Mouse (Mus musculus): ENCODE results near the gene Apoc2.
A peak's percentile ranks its signal among the peaks of the same experiment; 100 is the strongest.

Apoc2 gene

DNA sequence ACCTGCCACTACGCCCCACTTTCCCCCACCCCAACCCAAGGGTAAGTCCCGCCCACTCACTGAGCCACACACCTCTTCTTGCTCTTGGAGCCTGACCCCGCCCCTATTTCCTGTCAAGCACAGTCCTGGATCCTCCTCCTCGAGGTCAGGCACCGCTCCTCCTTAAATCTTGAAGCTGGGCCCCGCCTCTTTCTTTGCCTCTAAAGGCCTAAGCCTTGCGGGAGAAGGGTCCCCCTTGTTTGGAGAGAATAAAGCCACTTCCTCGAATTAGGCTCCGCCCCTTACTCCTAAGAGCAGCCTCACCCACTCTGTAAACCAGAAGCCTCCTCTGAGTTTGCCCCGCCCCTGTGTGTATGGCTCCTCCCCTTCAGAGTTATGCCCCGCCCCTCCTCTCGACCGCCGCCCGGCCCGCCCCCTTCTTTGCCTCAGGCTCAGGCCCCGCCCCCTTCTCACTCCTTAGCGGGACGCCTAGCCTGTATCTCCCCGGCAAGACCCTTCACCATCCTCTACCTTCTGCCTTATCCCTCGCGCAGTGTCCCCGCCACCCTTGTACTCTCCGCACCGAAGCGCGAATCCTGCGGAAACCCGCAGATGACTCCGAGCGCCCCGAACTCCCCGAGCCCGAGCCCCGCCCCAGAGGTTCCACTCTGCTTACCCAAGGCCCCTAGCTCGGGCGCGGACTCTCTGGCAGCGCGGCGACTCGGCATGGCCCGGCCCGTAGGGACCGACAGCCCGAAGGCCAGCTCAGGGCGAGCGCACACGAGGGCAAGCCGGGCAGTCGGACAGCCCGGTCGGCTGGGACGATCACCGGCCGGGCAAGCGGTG is 49.0 kb downstream of the Apoc2 start:
- DNase-seq (ENCODE audit: low read depth) = peak; percentile 93

DNA sequence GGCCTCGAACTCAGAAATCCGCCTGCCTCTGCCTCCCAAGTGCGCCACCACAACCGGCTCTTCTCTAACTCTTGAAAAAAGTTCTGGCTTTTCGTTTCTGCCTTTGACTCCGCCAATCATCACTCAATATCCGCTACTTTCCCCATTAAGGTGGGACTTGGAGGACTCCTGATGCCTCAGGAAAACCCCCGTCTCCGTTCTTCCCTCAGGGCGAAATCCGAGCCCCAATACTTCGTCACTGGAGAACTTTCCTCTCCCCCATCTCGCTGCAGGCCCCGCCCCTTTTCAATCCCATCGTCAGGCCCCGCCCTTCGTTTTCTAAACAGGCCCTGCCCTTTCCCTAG is 49.6 kb downstream of the Apoc2 start:
- DNase-seq (ENCODE audit: low read depth) = no peak

DNA sequence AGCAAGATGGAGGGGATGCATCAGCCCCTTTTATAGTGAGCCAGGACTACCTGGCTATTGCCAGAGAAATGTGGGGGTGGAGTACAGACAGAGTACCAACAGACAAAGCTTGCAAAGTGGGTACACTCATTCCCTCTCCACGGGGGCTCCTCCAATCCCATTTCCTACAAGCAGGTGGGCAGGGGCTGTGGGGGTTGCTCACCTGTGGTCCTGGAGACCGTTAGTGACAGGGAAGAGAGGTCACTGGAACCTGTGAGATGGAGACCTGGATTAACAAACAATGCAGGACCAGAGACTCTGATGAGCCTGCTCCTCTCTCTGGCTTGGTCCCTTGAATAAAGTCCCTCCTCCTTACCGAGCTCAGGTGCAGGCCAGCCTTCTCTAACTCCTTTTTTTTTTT is 50.0 kb downstream of the Apoc2 start:
- no peak for DNase-seq (ENCODE audit: low read depth)

- DNase-seq (ENCODE audit: low read depth) = no peak
These were observed 54.3 kb downstream of the Apoc2 start for GRCm38 (mm10) chr7:19623433-19623832.

- no peak for DNase-seq (ENCODE audit: low read depth)
These were observed 55.5 kb downstream of the Apoc2 start for GRCm38 (mm10) chr7:19622241-19622640.
